Mouse (Mus musculus): Measurements from ENCODE around the gene Myo15b.

Gene Myo15b

GRCm38 (mm10) chr11:115858354-115858753, at the start of gene Myo15b:
Gene Myo15b (plus strand): TSS chr11:115858406.
- DNase-seq (ENCODE audit: low read depth): no peak

GRCm38 (mm10) chr11:115808696-115809310, 49.4 kb upstream of the Myo15b start:
- no peak for DNase-seq (ENCODE audit: low read depth)

- no peak for DNase-seq (ENCODE audit: low read depth)
Observed at GRCm38 (mm10) chr11:115809311-115809781, 48.9 kb upstream of the Myo15b start.

- DNase-seq (ENCODE audit: low read depth): no peak
Observed at GRCm38 (mm10) chr11:115810377-115810776, 47.8 kb upstream of the Myo15b start.

- DNase-seq (ENCODE audit: low read depth): no peak
Observed at GRCm38 (mm10) chr11:115811381-115812093, 46.7 kb upstream of the Myo15b start.

- DNase-seq (ENCODE audit: low read depth): no peak
Observed at GRCm38 (mm10) chr11:115812095-115812494, 46.1 kb upstream of the Myo15b start.

- no peak for DNase-seq (ENCODE audit: low read depth)
Observed at GRCm38 (mm10) chr11:115812533-115813420, 45.4 kb upstream of the Myo15b start.

GRCm38 (mm10) chr11:115813507-115814296, 44.5 kb upstream of the Myo15b start, which contains the start of gene Caskin2:
Gene Caskin2 (minus strand): TSS chr11:115813639.
- peak; percentile 89 for DNase-seq (ENCODE audit: low read depth)

GRCm38 (mm10) chr11:115814605-115815450, 43.4 kb upstream of the Myo15b start, which contains the start of gene Tsen54:
Gene Tsen54 (plus strand): TSS chr11:115814724.
- no peak for DNase-seq (ENCODE audit: low read depth)

GRCm38 (mm10) chr11:115817331-115817730, 40.9 kb upstream of the Myo15b start:
- no peak for DNase-seq (ENCODE audit: low read depth)

GRCm38 (mm10) chr11:115819915-115820623, 38.1 kb upstream of the Myo15b start:
- DNase-seq (ENCODE audit: low read depth): no peak

- DNase-seq (ENCODE audit: low read depth): no peak
Observed at GRCm38 (mm10) chr11:115821001-115821400, 37.2 kb upstream of the Myo15b start.

GRCm38 (mm10) chr11:115823774-115824740, 34.1 kb upstream of the Myo15b start, which contains the start of gene Llgl2:
Gene Llgl2 (plus strand): TSS chr11:115824049.
- peak; percentile 36 for DNase-seq (ENCODE audit: low read depth)

GRCm38 (mm10) chr11:115824813-115825212, 33.4 kb upstream of the Myo15b start:
- DNase-seq (ENCODE audit: low read depth): no peak

- DNase-seq (ENCODE audit: low read depth): no peak
Observed at GRCm38 (mm10) chr11:115826487-115826886, 31.7 kb upstream of the Myo15b start.

GRCm38 (mm10) chr11:115827624-115828023, 30.6 kb upstream of the Myo15b start:
- DNase-seq (ENCODE audit: low read depth): no peak

- DNase-seq (ENCODE audit: low read depth): no peak
Observed at GRCm38 (mm10) chr11:115829036-115829435, 29.2 kb upstream of the Myo15b start.

GRCm38 (mm10) chr11:115830550-115831325, 27.5 kb upstream of the Myo15b start:
- DNase-seq (ENCODE audit: low read depth): no peak

All from fibroblast of lung, adult 2 months (primary cell).